Mouse (Mus musculus) MEL (cell line): ENCODE results near the gene Hacl1. TPM values are rescaled to one million over a fixed set of nuclear protein-coding genes. Genes with fewer than 3 reads are reported as not detected.

Experiments
- DNase-seq: peaks from one replicate; pipeline ENCODE4 v3.0.0; 2011; ENCODE audit warnings: low read depth, low spot score
- H3K27ac ChIP-seq: 2 replicates; pipeline ENCODE4 v1.5.1; 2012; ENCODE audit warnings: low read depth, mild to moderate bottlenecking, control low read depth, low read length, moderate library complexity; ENCODE audit not compliant: control insufficient read depth
- H3K27me3 ChIP-seq, 2 experiments: fragments of 150-350 bp in 1 of 2; sonication (generic) in 1 of 2; 2 replicates each; pipeline ENCODE4 v1.6.1; 2012; ENCODE audit warnings: low read length in 2 of 2, mild to moderate bottlenecking in 2 of 2, improper control_type of control experiment in 1 of 2, moderate library complexity in 1 of 2; ENCODE audit not compliant: insufficient read depth in 2 of 2, control insufficient read depth in 1 of 2
- H3K36me3 ChIP-seq, 2 experiments: 2 replicates each; pipeline ENCODE4 v1.6.1; 2012 to 2014; ENCODE audit warnings: low read length in 2 of 2, improper control_type of control experiment in 1 of 2, inconsistent platforms in 1 of 2, mild to moderate bottlenecking in 1 of 2; ENCODE audit not compliant: insufficient read depth in 2 of 2, control insufficient read depth in 1 of 2
- H3K4me1 ChIP-seq, 2 experiments: fragments of 150-350 bp in 1 of 2; sonication (generic) in 1 of 2; 2 replicates each; pipeline ENCODE4 v1.6.1; 2012; ENCODE audit warnings: low read length in 2 of 2, improper control_type of control experiment in 1 of 2, mild to moderate bottlenecking in 1 of 2; ENCODE audit not compliant: insufficient read depth in 2 of 2, control insufficient read depth in 1 of 2
- H3K4me3 ChIP-seq, 2 experiments: fragments of 150-350 bp in 1 of 2; sonication (generic) in 1 of 2; 2 replicates each; pipeline ENCODE4 v1.5.1; 2012; ENCODE audit warnings: low read depth in 2 of 2, low read length in 2 of 2, mild to moderate bottlenecking in 2 of 2, moderate library complexity in 2 of 2, control low read depth in 1 of 2, improper control_type of control experiment in 1 of 2; ENCODE audit not compliant: control insufficient read depth in 1 of 2, insufficient read depth in 1 of 2
- H3K79me2 ChIP-seq: 2 replicates; pipeline ENCODE4 v1.6.1; 2012; ENCODE audit warnings: mild to moderate bottlenecking, low read length, moderate library complexity; ENCODE audit not compliant: control insufficient read depth, poor library complexity, insufficient read depth
- H3K9ac ChIP-seq: 2 replicates; pipeline ENCODE4 v1.6.1; 2012; ENCODE audit warnings: low read depth, mild to moderate bottlenecking, control low read depth, low read length, moderate library complexity; ENCODE audit not compliant: control insufficient read depth, poor library complexity, severe bottlenecking
- H3K9me3 ChIP-seq: fragments of 150-350 bp; sonication (generic); replicated peaks from 2 replicates; pipeline ENCODE4 v1.6.1; 2012; ENCODE audit warnings: mild to moderate bottlenecking, low read length, improper control_type of control experiment, moderate library complexity; ENCODE audit not compliant: insufficient read depth
- BHLHE40 ChIP-seq: IDR thresholded peaks from 2 replicates; pipeline ENCODE4 v1.6.1; 2012; ENCODE audit warnings: low read depth, mild to moderate bottlenecking, inconsistent platforms, low read length, improper control_type of control experiment, borderline replicate concordance
- CHD1 ChIP-seq: IDR thresholded peaks from 2 replicates; pipeline ENCODE4 v1.6.1; 2012; ENCODE audit warnings: low read depth, mild to moderate bottlenecking, inconsistent platforms, low read length, improper control_type of control experiment
- CTCF ChIP-seq, 3 experiments: IDR thresholded peaks in 2 of 3; conservative IDR thresholded peaks in 1 of 3; 2 replicates each; pipeline ENCODE4 v1.5.1; 2011 to 2012; ENCODE audit warnings: low read length in 3 of 3, low read depth in 2 of 3, mild to moderate bottlenecking in 2 of 3, improper control_type of control experiment in 1 of 3, inconsistent platforms in 1 of 3, mixed read lengths in 1 of 3, moderate library complexity in 1 of 3; ENCODE audit not compliant: control insufficient read depth in 1 of 3, insufficient read depth in 1 of 3, poor library complexity in 1 of 3, severe bottlenecking in 1 of 3
- EP300 ChIP-seq, 2 experiments: IDR thresholded peaks; 2 replicates each; pipeline ENCODE4 v1.6.1; 2011; ENCODE audit warnings: improper control_type of control experiment in 2 of 2, low read length in 2 of 2, low read depth in 1 of 2, mild to moderate bottlenecking in 1 of 2
- GABPA ChIP-seq: IDR thresholded peaks from 2 replicates; pipeline ENCODE4 v1.6.1; 2012; ENCODE audit warnings: low read depth, mild to moderate bottlenecking, inconsistent platforms, low read length, improper control_type of control experiment, moderate library complexity
- GATA1 ChIP-seq: IDR thresholded peaks from 2 replicates; pipeline ENCODE4 v1.6.1; 2011; ENCODE audit warnings: low read depth, low read length, improper control_type of control experiment
- HCFC1 ChIP-seq: IDR thresholded peaks from 2 replicates; pipeline ENCODE4 v1.6.1; 2012; ENCODE audit warnings: low read depth, mild to moderate bottlenecking, inconsistent platforms, low read length, improper control_type of control experiment, moderate library complexity
- KAT2A ChIP-seq: conservative IDR thresholded peaks from 2 replicates; pipeline ENCODE4 v1.6.1; 2012; ENCODE audit warnings: low read depth, low read length, improper control_type of control experiment, inconsistent platforms
- MAZ ChIP-seq: IDR thresholded peaks from 2 replicates; pipeline ENCODE4 v1.6.1; 2012; ENCODE audit warnings: low read depth, mild to moderate bottlenecking, inconsistent platforms, low read length, improper control_type of control experiment
- MEF2A ChIP-seq: IDR thresholded peaks from 2 replicates; pipeline ENCODE4 v1.6.1; 2014; ENCODE audit warnings: low read depth, mild to moderate bottlenecking, inconsistent platforms, low read length, improper control_type of control experiment; ENCODE audit not compliant: poor library complexity, insufficient replicate concordance, severe bottlenecking; ENCODE audit errors: extremely low read depth
- MYB ChIP-seq: IDR thresholded peaks from 2 replicates; pipeline ENCODE4 v1.6.1; 2011; ENCODE audit warnings: mild to moderate bottlenecking, low read depth, low read length, improper control_type of control experiment
- POLR2AphosphoS5 ChIP-seq: IDR thresholded peaks from 2 replicates; pipeline ENCODE4 v1.6.1; 2012; ENCODE audit warnings: low read depth, borderline replicate concordance, mild to moderate bottlenecking, inconsistent platforms, low read length, moderate library complexity, mixed read lengths
- RAD21 ChIP-seq: IDR thresholded peaks from 2 replicates; pipeline ENCODE4 v1.6.1; 2011; ENCODE audit warnings: mild to moderate bottlenecking, low read depth, low read length, improper control_type of control experiment
- RCOR1 ChIP-seq: IDR thresholded peaks from 2 replicates; pipeline ENCODE4 v1.6.1; 2012; ENCODE audit warnings: low read depth, mild to moderate bottlenecking, inconsistent platforms, low read length, improper control_type of control experiment
- SIN3A ChIP-seq: IDR thresholded peaks from 2 replicates; pipeline ENCODE4 v1.6.1; 2012; ENCODE audit warnings: low read length, improper control_type of control experiment, inconsistent platforms
- TAL1 ChIP-seq: IDR thresholded peaks from 2 replicates; pipeline ENCODE4 v1.6.1; 2012; ENCODE audit warnings: mild to moderate bottlenecking, inconsistent platforms, low read length, moderate library complexity, mixed read lengths
- TBP ChIP-seq: IDR thresholded peaks from 2 replicates; pipeline ENCODE4 v1.8.0; 2011; ENCODE audit warnings: low read depth, low read length, improper control_type of control experiment
- TCF12 ChIP-seq: IDR thresholded peaks from 2 replicates; pipeline ENCODE4 v1.6.1; 2014; ENCODE audit warnings: low read depth, mild to moderate bottlenecking, inconsistent platforms, low read length, improper control_type of control experiment, moderate library complexity
- USF1 ChIP-seq: IDR thresholded peaks from 2 replicates; pipeline ENCODE4 v1.6.1; 2014; ENCODE audit warnings: low read depth, mild to moderate bottlenecking, inconsistent platforms, low read length, improper control_type of control experiment, moderate library complexity
- ZC3H11A ChIP-seq: IDR thresholded peaks from 2 replicates; pipeline ENCODE4 v1.6.1; 2012; ENCODE audit warnings: low read depth, mild to moderate bottlenecking, inconsistent platforms, low read length, improper control_type of control experiment
- ZKSCAN1 ChIP-seq: IDR thresholded peaks from 2 replicates; pipeline ENCODE4 v1.6.1; 2012; ENCODE audit warnings: low read depth, mild to moderate bottlenecking, inconsistent platforms, low read length, improper control_type of control experiment, moderate library complexity
- ZMIZ1 ChIP-seq: IDR thresholded peaks from 2 replicates; pipeline ENCODE4 v1.6.1; 2012; ENCODE audit warnings: low read depth, mild to moderate bottlenecking, inconsistent platforms, low read length, improper control_type of control experiment, moderate library complexity
- ZNF384 ChIP-seq: IDR thresholded peaks from 2 replicates; pipeline ENCODE4 v1.6.1; 2012; ENCODE audit warnings: low read depth, mild to moderate bottlenecking, inconsistent platforms, low read length, improper control_type of control experiment
- polyA plus RNA-seq, 2 experiments: library from polyadenylated mRNA; stranded (reverse) in 1 of 2; unstranded in 1 of 2; fragments of >175 nt in 1 of 2; fragments of >200 nt in 1 of 2; gene quantifications; 2 replicates each; pipeline versions ENCODE4 v1.2.1 to v1.2.4; 2012; ENCODE audit warnings: low replicate concordance in 2 of 2, low read depth in 1 of 2; ENCODE audit not compliant: insufficient read length in 2 of 2, insufficient read depth in 1 of 2, missing spikeins in 1 of 2
- total RNA-seq: library from RNA; depleted of rRNA; stranded (reverse); fragments of 300-350 nt; gene quantifications from 2 replicates; pipeline ENCODE4 v1.2.3, GENCODE M21; 2012

The Hacl1 gene
- total and polyA plus RNA-seq, 3 experiments, result 7.7 to 13.3 TPM; not detected in 1

DNA sequence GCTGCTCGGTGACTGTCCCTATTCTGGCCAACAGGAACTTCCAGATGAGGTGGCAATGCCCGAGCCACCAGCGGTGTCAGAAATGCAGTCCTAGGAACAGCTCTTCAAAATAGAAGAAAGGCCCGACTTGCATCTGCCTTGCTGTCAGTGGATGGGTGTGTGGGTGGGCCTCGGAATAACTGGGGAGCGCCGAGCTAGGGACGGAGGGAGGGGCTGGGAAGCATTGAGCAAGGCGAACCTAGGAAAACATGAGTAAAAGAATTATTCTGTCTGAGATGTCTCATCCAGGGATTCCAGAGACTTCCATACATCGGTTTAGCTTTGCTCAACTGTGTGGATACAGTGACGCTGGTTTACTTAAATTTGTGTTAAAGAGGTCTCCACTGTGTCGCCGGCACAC lies 27.2 kb upstream of the Hacl1 start (continued):
- no peak for TF ChIP-seq TCF12

DNA sequence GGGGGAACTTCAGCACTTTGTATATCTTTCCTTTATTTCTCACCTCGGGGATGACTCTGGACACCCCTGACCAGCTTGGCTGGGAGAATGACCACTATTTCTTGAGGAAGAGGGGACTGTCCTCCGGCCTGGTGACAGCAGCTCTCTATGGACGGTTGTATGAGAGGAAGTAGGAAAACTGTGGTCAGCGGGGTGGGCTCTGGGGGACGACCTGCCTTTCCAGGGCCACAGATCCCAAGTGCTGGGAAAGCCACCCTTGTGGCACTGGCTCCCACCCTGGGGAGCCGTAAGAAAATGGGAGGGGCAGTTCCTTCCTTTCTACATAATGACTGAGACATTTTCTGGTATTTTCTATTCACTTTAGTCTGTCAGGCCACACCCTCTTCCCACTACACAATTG lies 26.7 kb upstream of the Hacl1 start:
- H3K27me3 ChIP-seq, result no peaks in the 10 kb centered on the region
- DNase-seq, result no peak
- H3K4me1 ChIP-seq, result peaks cover 22 to 41% of the 10 kb centered on the region in 2 experiments

GRCm38 (mm10) chr14:31666931-31667705 lies 26.0 kb upstream of the Hacl1 start:
- Histone ChIP-seq H3K27ac (no peak overlapping the region), H3K9ac (no peak overlapping the region), H3K27me3 (no peaks in the 10 kb centered on the region), H3K79me2 (no peaks in the 10 kb centered on the region), H3K4me1 (peaks cover 22 to 43% of the 10 kb centered on the region in 2 experiments), H3K36me3 (peaks cover 0 to 33% of the 10 kb centered on the region in 2 experiments; a peak in 3 of 4 replicates), H3K4me3 (no peak overlapping the region), H3K9me3 (no peaks in the 10 kb centered on the region)
- TF ChIP-seq MYB, result no peak
- TF ChIP-seq TBP, result no peak
- no peak for TF ChIP-seq KAT2A
- no peak for TF ChIP-seq CHD1
- TF ChIP-seq MAZ, result no peak
- no peak for TF ChIP-seq TCF12
- TF ChIP-seq ZKSCAN1, result no peak
- no peak for TF ChIP-seq BHLHE40
- TF ChIP-seq ZC3H11A, result no peak
- no peak for TF ChIP-seq RAD21
- no peak for TF ChIP-seq POLR2AphosphoS5
- TF ChIP-seq USF1, result no peak
- TF ChIP-seq ZNF384, result no peak
- no peak for TF ChIP-seq GATA1
- no peak for TF ChIP-seq EP300 (IDR thresholded peaks at IDR 0.05; ENCODE audit: low read depth in 1 of 2, low read length in 2 of 2)
- TF ChIP-seq TAL1, result no peak
- TF ChIP-seq GABPA, result no peak
- TF ChIP-seq CTCF (IDR thresholded peaks at IDR 0.05 in 2 of 3, conservative IDR thresholded peaks at IDR 0.05 in 1 of 3; ENCODE audit: control insufficient read depth in 1 of 3, insufficient read depth in 1 of 3, low read depth in 2 of 3, low read length in 3 of 3, poor library complexity in 1 of 3, severe bottlenecking in 1 of 3), result no peak
- TF ChIP-seq ZMIZ1, result no peak
- no peak for TF ChIP-seq HCFC1
- DNase-seq, result no peak

More for the DNA sequence above, 26.7 kb upstream of the Hacl1 start:
- Histone ChIP-seq H3K4me3 (no peak overlapping the region), H3K9ac (no peak overlapping the region), H3K9me3 (no peaks in the 10 kb centered on the region), H3K27ac (no peak overlapping the region), H3K79me2 (no peaks in the 10 kb centered on the region), H3K36me3 (peaks cover 0 to 32% of the 10 kb centered on the region in 2 experiments; a peak in 3 of 4 replicates)
- TF ChIP-seq TCF12, result no peak
- no peak for TF ChIP-seq CTCF (IDR thresholded peaks at IDR 0.05 in 2 of 3, conservative IDR thresholded peaks at IDR 0.05 in 1 of 3; ENCODE audit: control insufficient read depth in 1 of 3, insufficient read depth in 1 of 3, low read depth in 2 of 3, low read length in 3 of 3, poor library complexity in 1 of 3, severe bottlenecking in 1 of 3)
- no peak for TF ChIP-seq BHLHE40
- TF ChIP-seq RCOR1, result no peak
- no peak for TF ChIP-seq SIN3A
- no peak for TF ChIP-seq MEF2A
